Mouse (Mus musculus) intestine, embryonic 16.5 days (tissue): Measurements from ENCODE around the gene Rab2b. TPM values are rescaled to one million over a fixed set of nuclear protein-coding genes. Genes with fewer than 3 reads are reported as not detected.

ENCODE experiments used
- ATAC-seq: fragments of 200-750 bp; cut with Nextera tagmentation; 2 replicates; pipeline ENCODE4 v1.8.0; 2017; ENCODE audit warnings: moderate TSS enrichment, moderate library complexity
- H3K27ac ChIP-seq: fragments of 300-500 bp; sonication (generic); 2 replicates; pipeline ENCODE4 v1.5.1; 2014; ENCODE audit warnings: mild to moderate bottlenecking, low read length
- H3K27me3 ChIP-seq: fragments of 300-500 bp; sonication (generic); replicated peaks from 2 replicates; pipeline ENCODE4 v1.6.1; 2014; ENCODE audit warnings: low read length, control low read depth, mixed read lengths; ENCODE audit not compliant: control insufficient read depth, insufficient read depth
- H3K36me3 ChIP-seq: fragments of 300-500 bp; sonication (generic); 2 replicates; pipeline ENCODE4 v1.6.1; 2014; ENCODE audit warnings: low read length, control low read depth; ENCODE audit not compliant: control insufficient read depth, insufficient read depth
- H3K4me1 ChIP-seq: fragments of 300-500 bp; sonication (generic); 2 replicates; pipeline ENCODE4 v1.6.1; 2014; ENCODE audit warnings: low read length, control low read depth, mixed read lengths; ENCODE audit not compliant: control insufficient read depth, insufficient read depth
- H3K4me2 ChIP-seq: fragments of 300-500 bp; sonication (generic); 2 replicates; pipeline ENCODE4 v1.6.1; 2014; ENCODE audit warnings: low read depth, low read length, control low read depth
- H3K4me3 ChIP-seq: fragments of 300-500 bp; sonication (generic); 2 replicates; pipeline ENCODE4 v1.5.1; 2014; ENCODE audit warnings: mild to moderate bottlenecking, low read length
- H3K9ac ChIP-seq: fragments of 300-500 bp; sonication (generic); 2 replicates; pipeline ENCODE4 v1.6.1; 2014; ENCODE audit warnings: low read depth, low read length
- H3K9me3 ChIP-seq: fragments of 300-500 bp; sonication (generic); 2 replicates; pipeline ENCODE4 v1.6.1; 2016; ENCODE audit warnings: low read length, control low read depth; ENCODE audit not compliant: control insufficient read depth
- WGBS: fragments of 180-500 bp; shearing (Covaris S2); extraction: QIAGEN DNeasy Blood & Tissue Kit; methylation state at CpG from one replicate; pipeline ENCODE4 v1.1.7; 2014; 5-methylcytosine and 5-hydroxymethylcytosine counted together
- polyA plus RNA-seq: library from polyadenylated mRNA; unstranded; fragments of >200 nt; fragmentation: Nextera tagmentation; extraction: Ambion mirVana; gene quantifications from 2 replicates; pipeline ENCODE4 v1.2.1, GENCODE M21; 2015

Gene Rab2b
- 13.2 and 13.8 TPM in 2 replicates for polyA plus RNA-seq

GRCm38 (mm10) chr14:52278932-52279746 lies at the start of gene Rab2b, which contains the start of gene Tox4:
Rab2b (minus strand) TSS chr14:52279545.
Tox4 (plus strand) TSS chr14:52279146.
- peak within 1 kb of the TSS; percentile 85 for H3K27ac ChIP-seq
- peak within 1 kb of the TSS; percentile 90 for H3K9ac ChIP-seq
- H3K4me1 ChIP-seq: peaks cover 7% of the 10 kb centered on the region
- H3K9me3 ChIP-seq: no peaks in the 10 kb centered on the region
- peak within 1 kb of the TSS; percentile 64 for H3K4me2 ChIP-seq
- ATAC-seq: peak; percentile 99
- H3K27me3 ChIP-seq: no peaks in the 10 kb centered on the region
- WGBS: 0% methylated on average over 57 of the region's 66 CpGs
- H3K4me3 ChIP-seq: peak within 1 kb of the TSS; percentile 89
- no peaks in the 10 kb centered on the region for H3K36me3 ChIP-seq

GRCm38 (mm10) chr14:52327910-52328812 lies 48.8 kb upstream of the Rab2b start, which contains the start of gene Sall2:
Sall2 (minus strand) TSS chr14:52328762.
- H3K4me3 ChIP-seq: peak within 1 kb of the TSS; percentile 41
- no peaks in the 10 kb centered on the region for H3K9me3 ChIP-seq
- no peaks in the 10 kb centered on the region for H3K4me1 ChIP-seq
- peak within 1 kb of the TSS; percentile 60 for H3K4me2 ChIP-seq
- no peaks in the 10 kb centered on the region for H3K36me3 ChIP-seq
- peak within 1 kb of the TSS; percentile 44 for H3K9ac ChIP-seq
- 2% methylated on average over 26 of the region's 26 CpGs for WGBS
- H3K27ac ChIP-seq: no peak within 1 kb of the TSS
- peak; percentile 44; the same call in 1 of the 2 replicates for ATAC-seq
- H3K27me3 ChIP-seq: peaks cover 17% of the 10 kb centered on the region

DNA sequence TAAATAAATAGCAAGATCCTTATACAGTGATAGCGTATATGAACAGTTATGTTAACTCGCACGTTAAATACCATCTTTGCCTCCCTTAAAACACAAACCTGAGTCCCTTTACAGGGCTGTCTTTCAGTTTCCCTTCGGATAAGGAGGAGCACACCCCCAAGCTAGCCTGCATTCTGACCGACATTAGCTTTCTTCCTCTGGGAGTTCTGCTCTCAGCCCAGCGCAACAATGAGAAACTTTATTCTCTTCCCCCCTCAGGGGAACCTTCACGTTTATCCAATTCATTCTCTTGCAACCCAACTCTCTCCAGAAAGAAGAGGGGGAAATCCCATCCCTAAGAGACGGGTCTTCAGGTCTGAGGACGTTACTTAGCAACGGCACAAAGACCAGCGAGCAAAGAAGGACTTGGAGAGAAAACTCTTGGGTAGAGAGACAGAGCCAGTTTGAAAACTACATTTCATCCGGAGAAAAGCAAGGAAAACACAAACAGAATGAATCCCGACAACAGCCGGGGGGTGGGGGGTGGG lies 48.1 kb upstream of the Rab2b start:
- H3K4me2 ChIP-seq: peak overlapping the region; percentile 60
- H3K27me3 ChIP-seq: peaks cover 17% of the 10 kb centered on the region
- H3K9ac ChIP-seq: peak overlapping the region; percentile 44; the same call in 1 of the 2 replicates
- no peaks in the 10 kb centered on the region for H3K36me3 ChIP-seq
- no peak overlapping the region for H3K27ac ChIP-seq
- H3K4me3 ChIP-seq: peak overlapping the region; percentile 41
- no peak for ATAC-seq
- H3K4me1 ChIP-seq: no peaks in the 10 kb centered on the region
- 5% methylated on average over 14 of the region's 14 CpGs for WGBS
- no peaks in the 10 kb centered on the region for H3K9me3 ChIP-seq

GRCm38 (mm10) chr14:52325890-52326289 lies 46.5 kb upstream of the Rab2b start:
- no peak for ATAC-seq
- H3K36me3 ChIP-seq: no peaks in the 10 kb centered on the region

DNA sequence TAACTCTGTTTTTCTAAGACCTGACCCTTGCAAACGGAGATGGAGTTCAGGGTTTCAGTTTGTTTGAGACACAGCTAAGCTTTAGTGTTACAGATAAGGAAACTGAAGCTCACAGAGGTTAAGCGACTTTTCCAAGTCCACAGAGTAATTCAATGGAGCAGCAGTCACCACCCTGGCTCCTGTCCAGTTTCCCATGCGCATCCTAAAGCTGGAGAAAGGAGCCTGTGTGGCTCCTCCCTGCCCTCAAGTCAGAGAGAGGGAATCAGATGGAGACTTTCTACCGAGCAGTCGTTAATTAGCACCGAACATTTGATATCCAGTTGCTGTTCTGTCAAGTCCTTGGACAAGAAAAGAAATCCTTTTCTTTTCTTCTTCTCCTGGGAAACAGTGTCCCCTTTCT lies 40.0 kb upstream of the Rab2b start:
- H3K9me3 ChIP-seq: no peaks in the 10 kb centered on the region
- no peak overlapping the region for H3K4me2 ChIP-seq
- H3K9ac ChIP-seq: no peak overlapping the region
- peaks cover 14% of the 10 kb centered on the region for H3K4me1 ChIP-seq
- WGBS: 64% methylated on average over 6 of the region's 6 CpGs
- no peak overlapping the region for H3K27ac ChIP-seq
- no peaks in the 10 kb centered on the region for H3K27me3 ChIP-seq
- H3K4me3 ChIP-seq: no peak overlapping the region
- ATAC-seq: no peak
- peaks cover 2% of the 10 kb centered on the region; the same call in 1 of the 2 replicates for H3K36me3 ChIP-seq

More at GRCm38 (mm10) chr14:52325890-52326289, 46.5 kb upstream of the Rab2b start:
- Histone ChIP-seq H3K4me2 (no peak overlapping the region), H3K27ac (no peak overlapping the region), H3K27me3 (peaks cover 16% of the 10 kb centered on the region), H3K4me3 (no peak overlapping the region), H3K9me3 (no peaks in the 10 kb centered on the region), H3K9ac (no peak overlapping the region), H3K4me1 (no peaks in the 10 kb centered on the region)
- WGBS: 12% methylated on average over 4 of the region's 4 CpGs

DNA sequence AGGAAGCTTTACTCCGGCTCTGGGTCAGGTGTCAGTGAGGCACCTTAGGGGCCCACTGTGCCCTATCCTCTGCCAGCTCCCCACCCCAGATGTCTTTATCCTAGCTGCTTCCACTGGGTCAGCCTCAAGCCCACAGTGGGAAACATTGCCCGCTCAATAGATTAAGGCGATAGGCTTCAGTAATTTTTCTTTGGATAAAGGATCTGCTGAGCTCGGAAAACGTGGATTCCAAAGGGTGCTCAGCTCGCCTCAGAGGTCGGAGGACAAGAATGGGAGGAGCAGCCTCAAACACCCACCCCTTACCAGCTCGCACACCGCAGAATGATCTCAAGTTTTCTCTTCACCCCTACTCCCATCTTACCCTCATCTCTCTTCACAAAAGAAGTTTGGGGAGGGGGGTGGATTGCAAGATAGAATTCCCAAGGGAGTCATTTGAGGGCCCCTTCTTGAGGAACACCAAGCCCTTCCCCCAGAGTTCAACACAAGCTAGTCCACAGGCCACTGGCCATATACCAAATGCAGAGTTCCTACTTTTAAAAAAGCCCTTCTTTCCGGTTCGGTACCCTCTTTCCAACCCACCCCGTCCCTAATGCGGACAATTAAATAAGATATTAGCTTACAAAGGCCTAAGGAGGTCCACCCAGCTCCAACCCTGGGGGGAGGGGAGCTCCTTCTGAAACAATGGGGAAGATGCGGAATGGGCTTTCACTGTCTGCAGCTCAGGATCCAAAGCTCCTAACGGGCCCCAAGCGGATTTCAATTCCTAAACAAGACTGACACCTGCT lies 37.3 kb upstream of the Rab2b start:
- Histone ChIP-seq H3K4me1 (peaks cover 14% of the 10 kb centered on the region), H3K4me3 (peak overlapping the region; percentile 89), H3K36me3 (peaks cover 23% of the 10 kb centered on the region), H3K27me3 (no peaks in the 10 kb centered on the region), H3K4me2 (peak overlapping the region; percentile 84), H3K9me3 (no peaks in the 10 kb centered on the region), H3K27ac (peak overlapping the region; percentile 73), H3K9ac (peak overlapping the region; percentile 90)
- WGBS: 13% methylated on average over 16 of the region's 16 CpGs
- ATAC-seq: peak; percentile 75

DNA sequence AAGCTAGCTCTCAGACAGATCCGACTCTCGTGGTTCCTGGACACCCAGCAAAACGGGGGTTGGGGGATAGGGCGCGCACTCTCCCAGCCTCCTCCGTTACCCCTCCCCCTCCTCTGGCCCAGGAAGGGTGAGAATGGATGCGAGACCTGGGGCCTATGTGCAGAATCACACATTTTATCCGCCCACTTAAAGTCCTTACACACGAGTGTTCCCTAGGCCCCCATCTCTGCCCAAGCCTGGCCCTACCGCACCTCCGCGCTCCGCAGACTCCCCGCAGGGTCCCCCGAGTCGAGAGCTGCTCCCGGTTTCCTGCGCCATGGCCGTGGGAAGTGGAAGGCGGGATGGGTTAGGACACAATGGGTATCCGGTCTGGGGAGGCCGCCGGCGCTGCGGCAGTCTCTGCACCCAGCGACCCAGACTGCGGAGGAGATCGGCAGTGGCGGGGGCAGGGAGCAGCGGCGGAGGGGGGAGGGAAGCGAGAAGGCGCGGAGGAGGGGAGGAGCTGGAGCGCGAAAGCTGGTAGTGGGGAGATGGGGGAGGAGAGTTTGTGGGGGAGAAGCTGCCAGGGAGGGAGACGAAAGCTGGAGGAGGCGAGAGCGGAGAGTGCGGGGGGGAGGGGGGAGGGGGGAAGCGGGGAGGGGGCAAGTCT lies 36.6 kb upstream of the Rab2b start:
- Histone ChIP-seq H3K4me2 (peak overlapping the region; percentile 84), H3K4me1 (peaks cover 14% of the 10 kb centered on the region), H3K27me3 (no peaks in the 10 kb centered on the region), H3K4me3 (peak overlapping the region; percentile 89), H3K9ac (peak overlapping the region; percentile 90), H3K36me3 (peaks cover 23% of the 10 kb centered on the region), H3K27ac (peak overlapping the region; percentile 80), H3K9me3 (no peaks in the 10 kb centered on the region)
- 0% methylated on average over 27 of the region's 41 CpGs for WGBS
- peak; percentile 87 for ATAC-seq

GRCm38 (mm10) chr14:52315283-52315780 lies 36.0 kb upstream of the Rab2b start:
- Histone ChIP-seq H3K9me3 (no peaks in the 10 kb centered on the region), H3K4me1 (peaks cover 14% of the 10 kb centered on the region), H3K27ac (peak overlapping the region; percentile 80), H3K9ac (peak overlapping the region; percentile 90), H3K4me3 (peak overlapping the region; percentile 89), H3K27me3 (no peaks in the 10 kb centered on the region), H3K36me3 (peaks cover 23% of the 10 kb centered on the region), H3K4me2 (peak overlapping the region; percentile 84)
- 4% methylated on average over 17 of the region's 17 CpGs for WGBS
- ATAC-seq: 0 out of 2 replicates have a peak, but pooled peaks have one; percentile 0
